ENCODE assay signal across 23 mouse cellular contexts in genomic region chr1:72550317-72550716, GRCm38 (mm10). TPM values are rescaled to one million over a fixed set of nuclear protein-coding genes. Genes with fewer than 3 reads are reported as not detected.
"Had no signal": no experiment of that assay in that cellular context is flagged by ENCODE, and none has a peak within 500 bp of the region (broad histone marks: within the 10 kb centered on the region; RNA-seq: fewer than 3 reads in every experiment).

No protein-coding gene starts in this region.

- H3K4me3 ChIP-seq: heart, adult 2 months; heart, embryonic 12.5 days; hindbrain, embryonic 13.5 days; hindbrain, embryonic 15.5 days; kidney, embryonic 15.5 days; layer of hippocampus, adult 2 months; left cerebral cortex, adult 2 months; limb, embryonic 10.5 days; limb, embryonic 12.5 days; liver, embryonic 13.5 days had no signal

- H3K36me3 ChIP-seq: heart, embryonic 12.5 days; hindbrain, embryonic 13.5 days; hindbrain, embryonic 15.5 days; kidney, embryonic 15.5 days; limb, embryonic 10.5 days; limb, embryonic 12.5 days; liver, embryonic 13.5 days had no signal

- H3K27me3 ChIP-seq: heart, embryonic 12.5 days; hindbrain, embryonic 13.5 days; hindbrain, embryonic 15.5 days; kidney, embryonic 15.5 days; limb, embryonic 12.5 days; liver, embryonic 13.5 days had no signal

- DNase-seq: gastrocnemius, postnatal 14 days; gastrocnemius, postnatal 36 days; heart, adult 2 months; heart, postnatal 14 days; heart, postnatal 36 days; kidney, adult 11 months; kidney, adult 2 months; kidney, adult 9 months; kidney, postnatal 25 days; kidney, postnatal 4 days; liver; liver, embryonic 13.5 days had no signal

- H3K4me2 ChIP-seq: heart, embryonic 12.5 days; hindbrain, embryonic 13.5 days; hindbrain, embryonic 15.5 days; kidney, embryonic 15.5 days; limb, embryonic 12.5 days; liver, embryonic 11.5 days; liver, embryonic 13.5 days had no signal

RNA-seq across cellular contexts. Expression of gene March4, which starts 13.6 kb away (rescaled TPM):
- polyA plus RNA-seq: heart, embryonic 12.5 days; heart, embryonic 16.5 days; kidney, postnatal 0 days; limb, embryonic 10.5 days; limb, embryonic 12.5 days; liver, embryonic 11.5 days; liver, embryonic 13.5 days had no signal
